Mouse (Mus musculus) ES-E14 (cell line): Measurements from ENCODE around the gene Rgs7bp. TPM values are rescaled to one million over a fixed set of nuclear protein-coding genes. Genes with fewer than 3 reads are reported as not detected.

Experiments
- DNase-seq: peaks from one replicate; pipeline ENCODE4 v3.0.0-alpha.2; 2013; ENCODE audit warnings: low read depth, low spot score
- H3K27ac ChIP-seq: 2 replicates; pipeline ENCODE4 v1.5.1; 2012; ENCODE audit warnings: low read depth, mild to moderate bottlenecking, low read length, moderate library complexity, mixed read lengths; ENCODE audit not compliant: poor library complexity, insufficient read depth, severe bottlenecking
- H3K36me3 ChIP-seq: 2 replicates; pipeline ENCODE4 v1.6.1; 2012; ENCODE audit warnings: mild to moderate bottlenecking, low read length, moderate library complexity, mixed read lengths; ENCODE audit not compliant: control insufficient read depth, poor library complexity, insufficient read depth, severe bottlenecking
- H3K4me1 ChIP-seq, 2 experiments: fragments of 150-350 bp in 1 of 2; sonication (generic) in 1 of 2; 2 replicates each; pipeline ENCODE4 v1.6.1; 2012; ENCODE audit warnings: low read length in 2 of 2, mild to moderate bottlenecking in 1 of 2, mixed read lengths in 1 of 2; ENCODE audit not compliant: control insufficient read depth in 2 of 2, insufficient read depth in 2 of 2, poor library complexity in 1 of 2
- H3K4me3 ChIP-seq, 2 experiments: fragments of 150-350 bp in 1 of 2; sonication (generic) in 1 of 2; 2 replicates each; pipeline ENCODE4 v1.5.1; 2012; ENCODE audit warnings: low read length in 2 of 2, low read depth in 1 of 2, mild to moderate bottlenecking in 1 of 2, mixed read lengths in 1 of 2; ENCODE audit not compliant: insufficient read depth in 1 of 2, poor library complexity in 1 of 2, severe bottlenecking in 1 of 2
- H3K9ac ChIP-seq: 2 replicates; pipeline ENCODE4 v1.6.1; 2012; ENCODE audit warnings: low read depth, mild to moderate bottlenecking, low read length, mixed read lengths; ENCODE audit not compliant: poor library complexity, insufficient read depth, severe bottlenecking
- H3K9me3 ChIP-seq: fragments of 150-350 bp; sonication (generic); 2 replicates; pipeline ENCODE4 v1.6.1; 2012; ENCODE audit warnings: low read depth, mild to moderate bottlenecking, low read length; ENCODE audit not compliant: control insufficient read depth, insufficient read depth
- CHD2 ChIP-seq: IDR thresholded peaks from 2 replicates; pipeline ENCODE4 v1.6.1; 2014; ENCODE audit warnings: mild to moderate bottlenecking, low read depth, low read length, inconsistent platforms
- HCFC1 ChIP-seq: IDR thresholded peaks from 2 replicates; pipeline ENCODE4 v1.6.1; 2012; ENCODE audit warnings: low read length, inconsistent platforms, borderline replicate concordance; ENCODE audit not compliant: insufficient read depth
- MAFK ChIP-seq: IDR thresholded peaks from 2 replicates; pipeline ENCODE4 v1.6.1; 2014; ENCODE audit warnings: mild to moderate bottlenecking, low read depth, low read length, inconsistent platforms; ENCODE audit not compliant: insufficient read depth
- ZC3H11A ChIP-seq: IDR thresholded peaks from 2 replicates; pipeline ENCODE4 v1.6.1; 2012; ENCODE audit warnings: low read depth, mild to moderate bottlenecking, inconsistent platforms, low read length, borderline replicate concordance
- ZNF384 ChIP-seq: IDR thresholded peaks from 2 replicates; pipeline ENCODE4 v1.6.1; 2012; ENCODE audit warnings: low read depth, low read length, inconsistent platforms
- in situ Hi-C, 2 experiments: fragments of 600-800 bp; cut with MboI; formaldehyde crosslinking; loops; one replicate each; pipeline ENCODE4 v1.15.1; 2025; ENCODE audit warnings: low sequenced_read_pairs in 2 of 2, inconsistent platforms in 1 of 2; ENCODE audit not compliant: unreplicated experiment in 2 of 2
- total RNA-seq: library from RNA; depleted of rRNA; stranded (reverse); fragments of 300-350 nt; gene quantifications from 2 replicates; pipeline ENCODE4 v1.2.3, GENCODE M21; 2012

The Rgs7bp gene
- total RNA-seq, 1 experiment = 0.09 TPM

GRCm38 (mm10) chr13:105053618-105054017 is 1.1 kb downstream of the Rgs7bp start:
- no peak for DNase-seq
- TF ChIP-seq ZNF384 = no peak
- TF ChIP-seq MAFK = no peak
- no peak for TF ChIP-seq HCFC1
- no peak for TF ChIP-seq CHD2
- no peak for TF ChIP-seq ZC3H11A
- in situ Hi-C loops = no loop called here
- no peak overlapping the region for H3K27ac ChIP-seq
- H3K9ac ChIP-seq = no peak overlapping the region
- no peaks in the 10 kb centered on the region for H3K9me3 ChIP-seq
- no peaks in the 10 kb centered on the region for H3K36me3 ChIP-seq
- H3K4me1 ChIP-seq = no peaks in the 10 kb centered on the region
- H3K4me3 ChIP-seq = peak overlapping the region; percentile 63 to 76

GRCm38 (mm10) chr13:105051432-105051831 is 3.3 kb downstream of the Rgs7bp start:
- Histone ChIP-seq H3K4me1 (no peaks in the 10 kb centered on the region), H3K27ac (no peak overlapping the region), H3K36me3 (no peaks in the 10 kb centered on the region), H3K9ac (no peak overlapping the region), H3K9me3 (no peaks in the 10 kb centered on the region), H3K4me3 (no peak overlapping the region)
- TF ChIP-seq MAFK (no peak), ZNF384 (no peak), ZC3H11A (no peak), CHD2 (no peak), HCFC1 (no peak)
- no peak for DNase-seq
- in situ Hi-C loops = no loop called here

- in situ Hi-C loops = no loop called here
- Histone ChIP-seq H3K4me3 (no peak overlapping the region), H3K9me3 (no peaks in the 10 kb centered on the region), H3K27ac (no peak overlapping the region), H3K36me3 (no peaks in the 10 kb centered on the region), H3K4me1 (no peaks in the 10 kb centered on the region), H3K9ac (no peak overlapping the region)
- DNase-seq = no peak
- no peak for TF ChIP-seq ZNF384
- no peak for TF ChIP-seq ZC3H11A
- TF ChIP-seq CHD2 = no peak
Observed at GRCm38 (mm10) chr13:105048662-105049061, 6.1 kb downstream of the Rgs7bp start.

GRCm38 (mm10) chr13:105047377-105047776 is 7.4 kb downstream of the Rgs7bp start:
- in situ Hi-C loops = no loop called here
- TF ChIP-seq ZC3H11A (no peak), CHD2 (no peak), MAFK (no peak), ZNF384 (no peak), HCFC1 (no peak)
- DNase-seq = no peak
- Histone ChIP-seq H3K4me3 (no peak overlapping the region), H3K4me1 (no peaks in the 10 kb centered on the region), H3K27ac (no peak overlapping the region), H3K36me3 (no peaks in the 10 kb centered on the region), H3K9me3 (no peaks in the 10 kb centered on the region), H3K9ac (no peak overlapping the region)

GRCm38 (mm10) chr13:105043882-105044281 is 10.8 kb downstream of the Rgs7bp start:
- no peaks in the 10 kb centered on the region for H3K4me1 ChIP-seq
- H3K36me3 ChIP-seq = no peaks in the 10 kb centered on the region
- no peak for DNase-seq
- H3K27ac ChIP-seq = no peak overlapping the region
- in situ Hi-C loops = no loop called here
- no peak overlapping the region for H3K4me3 ChIP-seq
- H3K9ac ChIP-seq = no peak overlapping the region
- H3K9me3 ChIP-seq = no peaks in the 10 kb centered on the region
- TF ChIP-seq ZNF384 (no peak), HCFC1 (no peak), MAFK (no peak), CHD2 (no peak), ZC3H11A (no peak)
